28 mouse cellular contexts compared by ENCODE assay signal in genomic region chr7:120746821-120747220, GRCm38 (mm10). TPM values are rescaled to one million over a fixed set of nuclear protein-coding genes. Genes with fewer than 3 reads are reported as not detected.
DNase-seq lines count a peak whose midpoint lies in the region; ATAC-seq and TF ChIP-seq lines count a peak whose summit lies in the region.
"Had no signal": no experiment of that assay in that cellular context is flagged by ENCODE, and none has a peak within 500 bp of the region (broad histone marks: within the 10 kb centered on the region; RNA-seq: fewer than 3 reads in every experiment).

No protein-coding gene starts in this region.

- H3K27ac ChIP-seq in heart, embryonic 13.5 days (replicated peaks): peak overlapping the region; percentile 45
- peak overlapping the region; percentile 40 for H3K27ac ChIP-seq in liver, adult 2 months (replicated peaks; ENCODE audit: insufficient read depth, low read depth, low read length)
- H3K27ac ChIP-seq: embryonic facial prominence, embryonic 15.5 days; forebrain, embryonic 10.5 days; forebrain, embryonic 15.5 days; hindbrain, embryonic 12.5 days had no signal

- no peak for TF ChIP-seq POLR2A in liver, adult 2 months (IDR thresholded peaks at IDR 0.05; ENCODE audit: extremely low read depth, insufficient read depth, low read length)

- no peaks in the 10 kb centered on the region for H3K27me3 ChIP-seq in heart, embryonic 13.5 days (replicated peaks)
- H3K27me3 ChIP-seq in liver, adult 2 months (ENCODE audit: control insufficient read depth, insufficient read depth, low read length): 0 out of 2 replicates have a peak, but pooled peaks cover 2% of the 10 kb centered on the region
- H3K27me3 ChIP-seq: embryonic facial prominence, embryonic 15.5 days; forebrain, embryonic 15.5 days; hindbrain, embryonic 12.5 days; Patski had no signal

- peak; percentile 93 for DNase-seq in heart, adult 11 months
- DNase-seq in heart, adult 9 months (ENCODE audit: low spot score in 2 of 2): no peak
- DNase-seq in heart, postnatal 10 days: no peak
- DNase-seq in liver, adult 2 months (ENCODE audit: extremely low read depth, low read depth, low spot score): no peak
- no peak for DNase-seq in liver
- DNase-seq in adipocyte (ENCODE audit: low spot score): peak; percentile 24
- no peak for DNase-seq in left cerebral cortex, adult 18-20 months (ENCODE audit: low spot score in 2 of 2)
- DNase-seq: adrenal gland, adult 2 months; adrenal gland, postnatal 25 days; cerebellum, adult 2 months; cerebellum, postnatal 14 days; embryo, embryonic 11 days; gastrocnemius, postnatal 14 days; heart, postnatal 36 days had no signal

- no peak for ATAC-seq in heart, embryonic 13.5 days (ENCODE audit: extremely low read depth, insufficient number of reproducible peaks, low FRiP score, low TSS enrichment)
- ATAC-seq: activated CD4-positive, CD25-positive, alpha-beta regulatory T cell, adult 4 months; forebrain, embryonic 15.5 days; hindbrain, embryonic 16.5 days; inflammation-experienced regulatory T-cells, adult 6 months; intestine, postnatal 0 days; Patski had no signal

- TF ChIP-seq CTCF in liver, adult 2 months (IDR thresholded peaks at IDR 0.05; ENCODE audit: low read depth, low read length): no peak

- no peaks in the 10 kb centered on the region for H3K9me3 ChIP-seq in heart, embryonic 13.5 days
- H3K9me3 ChIP-seq: embryonic facial prominence, embryonic 15.5 days; forebrain, embryonic 10.5 days; forebrain, embryonic 15.5 days; hindbrain, embryonic 12.5 days had no signal

- peaks cover 18% of the 10 kb centered on the region for H3K4me1 ChIP-seq in heart, embryonic 13.5 days
- peaks cover 2% of the 10 kb centered on the region; the same call in 1 of the 2 replicates for H3K4me1 ChIP-seq in liver, adult 2 months (ENCODE audit: control insufficient read depth, insufficient read depth, low read length)
- H3K4me1 ChIP-seq: embryonic facial prominence, embryonic 15.5 days; hindbrain, embryonic 12.5 days had no signal

- intact Hi-C loops in heart, postnatal 10 days (cut with DNase I): no loop called here

- H3K79me2 ChIP-seq in liver, adult 2 months (ENCODE audit: control insufficient read depth, insufficient read depth, low read length): no peaks in the 10 kb centered on the region

- H3K4me2 ChIP-seq in heart, embryonic 13.5 days: no peak overlapping the region
- H3K4me2 ChIP-seq: embryonic facial prominence, embryonic 15.5 days; forebrain, embryonic 15.5 days; hindbrain, embryonic 12.5 days had no signal

- H3K36me3 ChIP-seq in heart, embryonic 13.5 days: no peaks in the 10 kb centered on the region
- no peaks in the 10 kb centered on the region for H3K36me3 ChIP-seq in liver, adult 2 months (ENCODE audit: control insufficient read depth, insufficient read depth, low read length)
- H3K36me3 ChIP-seq: embryonic facial prominence, embryonic 15.5 days; forebrain, embryonic 10.5 days; forebrain, embryonic 15.5 days; hindbrain, embryonic 12.5 days had no signal

- no peak overlapping the region for H3K4me3 ChIP-seq in heart, embryonic 13.5 days
- H3K4me3 ChIP-seq in liver, adult 2 months (ENCODE audit: insufficient read depth, low read depth, low read length): no peak overlapping the region
- H3K4me3 ChIP-seq: embryonic facial prominence, embryonic 15.5 days; erythroblast, embryonic 14.5 days; forebrain, embryonic 10.5 days; forebrain, embryonic 15.5 days; hindbrain, embryonic 12.5 days had no signal

- H3K9ac ChIP-seq in heart, embryonic 13.5 days: no peak overlapping the region
- H3K9ac ChIP-seq in liver, adult 2 months (ENCODE audit: low read depth, low read length): no peak overlapping the region
- H3K9ac ChIP-seq: embryonic facial prominence, embryonic 15.5 days; forebrain, embryonic 15.5 days; hindbrain, embryonic 12.5 days had no signal

- WGBS in heart, embryonic 13.5 days: 76% methylated on average over 5 of the region's 5 CpGs
- WGBS in liver, adult 2 months: 84% methylated on average over 5 of the region's 5 CpGs

RNA-seq across cellular contexts. Expression of gene Vwa3a, which starts 7.7 kb away (rescaled TPM):
- polyA plus RNA-seq in heart, embryonic 13.5 days (2015; fragmentation: Nextera tagmentation; extraction: Ambion mirVana): 0.56 TPM in 2 replicates
- 1 to 10 TPM; 2.4 to 3.7 TPM for total RNA-seq in heart, postnatal 10 days (2021)
- total RNA-seq in liver, adult 2 months (2014; rRNA removed): under 0.01 TPM in 1 of 2 replicates, not detected in the other
- not detected in 2 replicates for polyA plus RNA-seq in liver, adult 2 months (2012; rRNA removed)
- total RNA-seq in left cerebral cortex, adult 18-20 months (2021): 10 to 100 TPM; 12.3 to 14.1 TPM
- total RNA-seq: CH12.LX; common myeloid progenitor, adult 5-6 weeks; granulocyte monocyte progenitor cell, adult 5-6 weeks had no signal
- polyA plus RNA-seq: activated CD4-positive, CD25-positive, alpha-beta regulatory T cell, adult 4 months; inflammation-experienced regulatory T-cells, adult 6 months had no signal

Comparison
In these comparisons a context has a peak if more than half of its experiments do, and no peak if none do; other contexts are left out.
1. DNase-seq: peak in heart, adult 11 months (single experiment) and adipocyte (single experiment); none in heart, adult 9 months (0 of 2), heart, postnatal 10 days (0 of 2), liver, adult 2 months (single experiment), liver (single experiment) and left cerebral cortex, adult 18-20 months (0 of 2).